In the genomic region with DNA sequence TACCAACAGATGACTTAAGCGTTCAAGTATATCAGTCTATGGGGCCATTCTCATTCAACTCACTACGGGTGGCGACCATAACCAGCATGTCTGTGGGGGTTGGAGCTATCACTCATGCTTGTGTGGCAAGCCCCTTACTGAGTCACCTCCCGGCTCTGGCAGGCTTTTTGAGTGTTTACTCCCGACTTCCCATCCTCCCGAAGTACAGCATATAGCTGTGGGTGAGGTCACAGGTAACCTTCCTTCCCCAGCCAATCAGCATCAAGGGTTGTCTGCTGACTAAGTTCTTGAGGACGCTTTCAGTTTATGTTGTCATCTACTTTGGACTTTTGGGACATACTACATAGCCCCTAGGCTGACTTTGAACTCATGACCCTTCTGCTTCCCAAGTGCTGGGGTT, we compare ENCODE assay signal across 18 mouse cellular contexts. TPM values are rescaled to one million over a fixed set of nuclear protein-coding genes. Genes with fewer than 3 reads are reported as not detected.
A peak's percentile ranks its signal among the peaks of the same experiment; 100 is the strongest.
DNase-seq lines count a peak whose midpoint lies in the region; ATAC-seq lines count a peak whose summit lies in the region.
"Had no signal": no experiment of that assay in that cellular context is flagged by ENCODE, and none has a peak within 500 bp of the region (broad histone marks: within the 10 kb centered on the region; RNA-seq: fewer than 3 reads in every experiment).

No protein-coding gene starts in this region.

- DNase-seq in heart, adult 11 months = peak; percentile 66
- DNase-seq in heart, adult 9 months (ENCODE audit: low spot score in 2 of 2) = no peak
- DNase-seq in lung, postnatal 10 days = no peak
- peak; percentile 27 for DNase-seq in CD4-positive helper T cell, adult 2 months (ENCODE audit: low read depth, low spot score)
- DNase-seq in thymus, postnatal 36 days = peak; percentile 15 to 28
- DNase-seq: gastrocnemius, postnatal 25 days; liver, embryonic 13.5 days; right cerebral cortex, postnatal 4 days had no signal

- peaks cover 12% of the 10 kb centered on the region; the same call in 1 of the 2 replicates for H3K4me1 ChIP-seq in lung, embryonic 16.5 days (replicated peaks; ENCODE audit: control insufficient read depth, insufficient read depth, low read length)

- no peaks in the 10 kb centered on the region for H3K36me3 ChIP-seq in lung, embryonic 16.5 days (ENCODE audit: control insufficient read depth, insufficient read depth, low read length)
- H3K36me3 ChIP-seq: embryonic facial prominence, embryonic 13.5 days; forebrain, embryonic 15.5 days; limb, embryonic 12.5 days; liver, embryonic 13.5 days; midbrain, embryonic 12.5 days; neural tube, embryonic 12.5 days had no signal

- H3K4me2 ChIP-seq in lung, embryonic 16.5 days (ENCODE audit: low read depth, low read length) = no peak overlapping the region
- H3K4me2 ChIP-seq: embryonic facial prominence, embryonic 13.5 days; forebrain, embryonic 15.5 days; hindbrain, embryonic 14.5 days; limb, embryonic 12.5 days; liver, embryonic 13.5 days; midbrain, embryonic 12.5 days had no signal

- WGBS in lung, embryonic 16.5 days = 56% methylated on average over 7 of the region's 7 CpGs

- no peak overlapping the region for H3K9ac ChIP-seq in lung, embryonic 16.5 days (ENCODE audit: low read length)
- H3K9ac ChIP-seq: embryonic facial prominence, embryonic 13.5 days; forebrain, embryonic 15.5 days; hindbrain, embryonic 14.5 days; limb, embryonic 12.5 days; liver, embryonic 13.5 days; neural tube, embryonic 12.5 days had no signal

- H3K4me3 ChIP-seq in lung, embryonic 16.5 days (ENCODE audit: low read length) = no peak overlapping the region
- H3K4me3 ChIP-seq: embryonic facial prominence, embryonic 13.5 days; forebrain, embryonic 15.5 days; limb, embryonic 12.5 days; liver, embryonic 13.5 days; midbrain, embryonic 12.5 days; neural tube, embryonic 12.5 days had no signal

- no peaks in the 10 kb centered on the region for H3K27me3 ChIP-seq in lung, embryonic 16.5 days (ENCODE audit: control insufficient read depth, insufficient read depth, low read depth, low read length)
- H3K27me3 ChIP-seq: forebrain, embryonic 15.5 days; limb, embryonic 12.5 days; liver, embryonic 13.5 days; midbrain, embryonic 12.5 days; neural tube, embryonic 12.5 days; Patski had no signal

- ATAC-seq in lung, embryonic 16.5 days (ENCODE audit: low read depth) = 0 out of 2 replicates have a peak, but pooled peaks have one; percentile 3
- no peak for ATAC-seq in megakaryocyte, adult 5-6 weeks (ENCODE audit: poor library complexity, severe bottlenecking)
- ATAC-seq: forebrain, embryonic 15.5 days; intestine, embryonic 16.5 days; Patski had no signal

- peak overlapping the region; percentile 70 for H3K27ac ChIP-seq in lung, embryonic 16.5 days (ENCODE audit: low read length)
- H3K27ac ChIP-seq: embryonic facial prominence, embryonic 13.5 days; forebrain, embryonic 15.5 days; hindbrain, embryonic 14.5 days; liver, embryonic 13.5 days had no signal

- peaks cover 3% of the 10 kb centered on the region; the same call in 1 of the 2 replicates for H3K9me3 ChIP-seq in lung, embryonic 16.5 days (ENCODE audit: control insufficient read depth, low read length)
- H3K9me3 ChIP-seq: forebrain, embryonic 15.5 days; neural tube, embryonic 12.5 days had no signal

RNA-seq across cellular contexts. Expression of a gene that starts 25.3 kb away (rescaled TPM):
- polyA plus RNA-seq in lung, embryonic 16.5 days (2015; fragmentation: Nextera tagmentation; extraction: Ambion mirVana) = 0.98 and 1.4 TPM in 2 replicates
- total RNA-seq in megakaryocyte, adult 5-6 weeks (2015) = not detected in 2 replicates
- under 0.01 TPM in 1 of 2 replicates, not detected in the other for total RNA-seq in megakaryocyte, adult 5-6 weeks (2017)

Comparison
In these comparisons a context has a peak if more than half of its experiments do, and no peak if none do; other contexts are left out.
1. DNase-seq: peak in heart, adult 11 months (single experiment), CD4-positive helper T cell, adult 2 months (single experiment) and thymus, postnatal 36 days (2 of 2); none in heart, adult 9 months (0 of 2) and lung, postnatal 10 days (single experiment).